Mouse (Mus musculus) megakaryocyte, embryonic 14.5 days (primary cell): Measurements from ENCODE around the gene Gm42517.

Experiments
- FLI1 ChIP-seq: IDR thresholded peaks from 2 replicates; pipeline ENCODE4 v1.6.1; 2012; ENCODE audit warnings: low read length, inconsistent platforms, mixed read lengths
- GATA1 ChIP-seq: IDR thresholded peaks from 3 replicates; pipeline ENCODE4 v1.6.1; 2012; ENCODE audit warnings: mixed read lengths, low read length, inconsistent platforms, borderline replicate concordance

- TF ChIP-seq GATA1 (no peak), FLI1 (no peak)
These were observed 9.9 kb downstream of the Gm42517 start for GRCm38 (mm10) chr5:108357862-108358261.
